Mouse (Mus musculus): ENCODE measurements around the gene Cpe. TPM values are rescaled to one million over a fixed set of nuclear protein-coding genes. Genes with fewer than 3 reads are reported as not detected.

The Cpe gene
- total RNA-seq, 2 experiments from 2014 or later, result 261 to 293 TPM

DNA sequence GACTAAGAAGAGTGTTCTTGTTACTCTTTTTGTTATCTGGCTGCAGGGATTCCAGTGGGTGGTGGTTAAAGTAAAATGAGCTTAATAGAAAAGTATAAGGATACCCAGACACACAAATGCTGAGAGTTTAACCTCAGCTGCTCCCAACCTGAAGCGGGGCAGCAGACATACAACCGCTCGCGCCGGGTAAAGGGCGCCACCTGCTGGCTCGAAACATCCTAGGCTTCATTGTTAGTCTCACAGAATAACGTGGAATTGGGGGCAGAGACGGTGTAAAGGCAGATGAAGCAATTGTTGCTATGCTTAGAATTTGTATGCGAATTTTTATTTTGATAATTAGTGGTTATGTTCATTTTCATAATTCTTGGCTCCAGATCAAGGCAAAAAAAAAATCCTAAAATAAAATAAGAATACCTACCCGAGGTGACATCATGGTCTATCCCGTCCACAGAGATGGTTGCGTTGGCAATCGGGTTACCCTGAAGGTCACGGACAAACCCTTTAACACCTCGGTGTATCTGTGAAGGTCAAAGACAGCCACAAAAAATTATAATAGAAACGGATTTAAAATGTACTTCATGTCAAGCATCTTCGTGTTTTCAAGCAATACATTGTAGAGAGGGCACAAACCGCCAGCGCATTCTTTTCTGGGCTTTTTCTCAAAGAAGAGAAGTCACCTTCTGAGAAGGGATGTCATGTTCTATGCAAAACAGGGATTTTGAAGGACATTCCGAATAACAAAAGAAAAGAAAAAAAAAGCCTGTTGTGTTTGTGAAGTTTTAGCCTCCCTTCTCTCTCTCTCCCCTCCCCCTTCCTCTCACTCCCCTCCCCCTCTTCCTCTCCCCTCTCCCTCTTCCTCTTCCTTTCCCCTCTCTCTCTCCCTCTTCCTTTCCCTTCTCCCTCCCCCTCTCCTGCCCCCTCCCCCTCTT is 95.5 kb downstream of the Cpe start:
- intact Hi-C loops (cut with DNase I), result no loop called here
- DNase-seq (ENCODE audit: low spot score), result no peak

DNA sequence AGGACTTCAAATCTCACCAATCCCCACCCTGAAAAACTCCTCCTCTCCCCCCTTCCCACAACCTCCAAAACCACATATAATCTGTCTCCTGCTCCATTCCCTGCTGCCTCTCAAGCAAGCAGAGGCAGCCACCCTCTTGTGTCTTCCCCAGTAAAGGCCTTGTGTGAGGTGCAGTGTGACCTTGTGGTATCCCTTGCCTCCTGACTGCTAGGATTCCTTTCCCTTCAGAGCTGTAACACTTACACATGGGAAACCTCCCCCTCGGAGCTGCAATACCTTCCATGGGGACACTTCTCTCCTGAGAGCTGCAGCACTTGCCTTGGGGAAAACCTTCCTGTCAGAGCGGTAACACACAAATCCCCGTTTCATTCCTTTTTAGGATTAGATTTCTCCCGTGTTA is 96.5 kb downstream of the Cpe start:
- intact Hi-C loops (cut with DNase I), result no loop called here
- DNase-seq (ENCODE audit: low spot score), result no peak

DNA sequence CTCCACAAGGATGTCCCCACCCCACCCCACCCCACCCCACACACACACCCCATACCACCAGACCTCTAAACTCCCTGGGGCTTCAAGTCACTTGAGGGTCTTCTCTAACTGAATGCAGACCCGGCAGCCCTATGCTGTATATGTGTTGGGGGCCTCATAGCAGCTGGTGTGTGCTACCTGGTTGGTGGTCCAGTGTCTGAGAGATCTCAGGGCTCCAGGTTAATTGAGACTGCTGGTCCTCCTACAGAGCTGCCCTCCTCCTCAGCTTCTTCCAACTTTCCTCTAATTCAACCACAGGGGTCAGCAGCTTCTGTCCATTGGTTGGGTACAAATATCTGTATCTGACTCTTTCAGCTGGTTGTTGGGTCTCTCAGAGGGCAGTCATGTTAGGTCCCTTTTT is 102.4 kb downstream of the Cpe start:
- DNase-seq (ENCODE audit: low spot score), result no peak
- intact Hi-C loops (cut with DNase I), result no loop called here

DNA sequence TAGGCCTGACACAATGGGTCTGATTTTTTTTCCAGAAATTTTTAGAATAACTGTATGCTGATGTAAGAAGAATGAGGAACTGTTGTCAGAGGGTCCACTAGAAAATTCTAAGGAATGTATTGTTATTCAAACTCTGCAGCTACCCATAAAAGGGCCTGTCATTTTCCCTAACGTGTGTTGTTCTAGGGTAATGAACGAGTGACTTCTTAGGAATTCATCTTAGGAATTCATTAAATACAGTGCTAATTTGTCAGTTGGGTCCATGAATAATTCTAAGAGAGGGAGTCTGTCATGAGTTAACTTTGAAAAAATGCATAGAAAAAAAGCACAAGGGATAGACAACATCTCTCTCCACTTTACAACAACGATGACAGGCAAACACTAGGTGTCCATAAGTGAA is 110.0 kb downstream of the Cpe start:
- intact Hi-C loops (cut with DNase I), result no loop called here
- no peak for DNase-seq (ENCODE audit: low spot score)

DNA sequence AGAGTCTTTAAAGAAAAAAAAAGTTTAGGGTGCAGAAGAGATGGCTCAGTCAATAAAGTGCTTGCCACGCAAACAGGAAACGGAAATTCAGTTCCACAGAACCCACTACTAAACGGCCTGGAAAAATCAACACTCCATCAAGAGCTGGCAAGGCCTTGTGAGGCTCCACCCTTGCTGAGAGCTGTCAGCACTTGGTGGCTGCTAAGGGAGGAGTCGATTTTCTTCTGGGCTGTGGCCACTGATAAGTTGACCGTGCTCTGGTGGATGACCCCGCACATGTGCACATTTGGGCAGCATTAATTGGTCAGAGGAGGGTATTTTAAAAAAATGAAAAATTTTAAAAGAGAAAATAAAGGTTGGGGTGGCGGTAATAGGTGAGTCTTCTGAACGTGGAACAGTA is 114.6 kb downstream of the Cpe start:
- no peak for DNase-seq (ENCODE audit: low spot score)
- intact Hi-C loops (cut with DNase I), result no loop called here

DNA sequence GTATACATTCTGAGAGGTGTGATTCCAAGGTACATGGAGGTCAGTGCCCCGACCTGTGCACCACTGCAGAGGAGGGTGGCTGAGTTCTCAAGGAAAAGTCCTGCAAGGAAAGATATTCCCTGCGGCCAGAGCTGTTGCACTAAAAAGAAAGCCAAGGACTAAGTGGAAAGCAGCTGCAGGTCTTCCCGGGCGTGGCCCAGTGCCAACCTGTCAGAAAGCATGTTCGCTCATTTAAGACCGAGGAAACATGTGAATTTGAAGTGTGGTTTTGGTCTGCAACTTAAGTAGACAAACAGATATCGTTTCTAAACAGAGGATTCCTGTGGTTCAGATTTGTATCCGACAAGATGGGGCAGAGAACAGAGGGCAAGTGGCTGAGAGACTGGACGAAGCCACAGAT is 117.9 kb downstream of the Cpe start:
- no peak for DNase-seq (ENCODE audit: low spot score)
- intact Hi-C loops (cut with DNase I), result no loop called here

DNA sequence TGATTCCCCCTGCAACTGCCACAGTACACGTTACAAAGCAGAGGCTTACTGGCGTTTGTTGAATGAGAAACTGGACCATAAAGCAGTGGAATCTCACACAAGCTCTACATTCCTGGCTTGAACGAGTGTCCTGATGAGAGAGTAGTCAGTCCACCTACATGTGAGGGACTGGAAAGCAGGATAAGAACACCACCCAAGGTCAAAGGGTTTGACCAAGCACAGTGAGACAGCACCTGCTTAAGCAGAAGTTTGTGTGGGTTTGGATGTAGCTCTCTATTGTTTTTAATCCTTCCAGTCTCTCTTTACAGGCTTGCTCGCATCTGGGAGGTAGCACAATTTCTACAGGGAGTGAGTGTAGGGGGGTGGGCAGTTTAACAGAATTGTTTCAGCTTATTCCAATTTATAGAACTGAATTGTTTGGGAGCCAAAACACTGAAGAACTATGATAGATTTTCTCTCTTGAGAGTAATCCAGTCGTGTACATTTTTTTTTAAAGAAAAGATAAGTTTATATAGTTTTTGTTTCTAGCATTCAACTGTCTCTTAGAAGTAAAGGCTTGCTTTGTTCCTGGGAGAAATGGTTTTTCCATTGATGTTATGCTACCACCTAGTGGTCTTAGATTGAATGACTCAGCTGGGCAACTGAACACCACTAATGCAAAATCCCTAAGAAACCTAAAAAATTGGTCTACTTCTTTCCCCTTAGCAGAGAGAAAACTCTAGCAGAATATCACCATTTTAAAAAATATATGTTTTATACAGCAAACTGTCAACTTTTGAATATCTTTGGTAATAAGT is 144.6 kb downstream of the Cpe start:
- DNase-seq (ENCODE audit: low spot score), result no peak

DNA sequence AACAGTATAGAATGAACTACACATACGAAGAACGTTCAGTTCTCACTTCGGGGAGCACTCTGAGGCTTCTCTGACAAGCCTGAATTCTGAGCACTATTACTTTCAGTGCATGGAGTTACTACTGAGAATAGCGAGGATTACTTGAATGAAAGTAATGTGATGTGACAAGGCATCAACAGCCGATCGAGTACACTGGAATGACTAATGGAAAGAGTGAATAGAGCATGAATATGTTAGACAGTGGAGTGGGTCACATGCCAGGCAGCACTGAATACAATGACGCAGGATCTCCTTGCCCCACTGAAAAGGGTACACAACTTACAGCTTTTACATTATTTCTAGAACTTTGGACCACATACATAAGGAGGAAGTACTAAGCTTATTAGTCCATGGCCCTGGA is 149.4 kb downstream of the Cpe start:
- DNase-seq (ENCODE audit: low spot score), result no peak
- intact Hi-C loops (cut with DNase I), result no loop called here

More for the DNA sequence above, 144.6 kb downstream of the Cpe start:
- intact Hi-C loops (cut with DNase I), result loop anchor here (1.0 to 5.0 kb wide), 2 partner anchors 346 to 525 kb away; no protein-coding TSS in a partner anchor

Other genes starting within 250 kb of the Cpe start
- gene Msmo1, start 40.7 kb upstream of the Cpe start, total RNA-seq (2021), result 1 to 10 TPM; 6.1 to 8.9 TPM
- 10 to 100 TPM; 11.4 to 13.1 TPM for gene Klhl2, start 157.0 kb upstream of the Cpe start, total RNA-seq (2021)

Measured in heart, postnatal 25 days (tissue).